ENCODE assay signal across 8 mouse cellular contexts in genomic region chr5:107725435-107726261, GRCm38 (mm10). TPM values are rescaled to one million over a fixed set of nuclear protein-coding genes. Genes with fewer than 3 reads are reported as not detected.
DNase-seq lines count a peak whose midpoint lies in the region; TF ChIP-seq lines count a peak whose summit lies in the region.

Gene Gfi1, minus strand, starts transcription at chr5:107726036.

- H3K27ac ChIP-seq in embryonic fibroblast, embryonic 13.5 days (ENCODE audit: insufficient read depth, low read length), result no peak within 1 kb of the TSS

- peaks cover 1% of the 10 kb centered on the region; the same call in 1 of the 2 replicates for H3K4me1 ChIP-seq in embryonic fibroblast, embryonic 13.5 days (ENCODE audit: control insufficient read depth, insufficient read depth, low read length)

- TF ChIP-seq POLR2A in embryonic fibroblast, embryonic 13.5 days (IDR thresholded peaks at IDR 0.05; ENCODE audit: low read depth, low read length), result no peak

- peak; percentile 28 for DNase-seq in ovary, postnatal 36 days (ENCODE audit: low spot score)
- DNase-seq in ovary, postnatal 14 days (ENCODE audit: low spot score), result no peak
- peak; percentile 87 for DNase-seq in induced T-regulatory cell, adult 2 months (ENCODE audit: low read depth)
- peak; percentile 16 for DNase-seq in lung, postnatal 14 days
- peak; percentile 29 for DNase-seq in spleen, adult 12 weeks (ENCODE audit: low spot score)
- DNase-seq in frontal cortex, postnatal 36 days (ENCODE audit: low spot score in 2 of 2), result no peak
- DNase-seq in cerebellum, adult 11-12 months, result no peak

- no peak for TF ChIP-seq CTCF in embryonic fibroblast, embryonic 13.5 days (IDR thresholded peaks at IDR 0.05; ENCODE audit: borderline replicate concordance, insufficient read depth, low read length)

- H3K4me3 ChIP-seq in embryonic fibroblast, embryonic 13.5 days (ENCODE audit: insufficient read depth, low read length), result peak within 1 kb of the TSS; percentile 18; the same call in 1 of the 2 replicates

RNA-seq across cellular contexts. Expression of gene Gfi1, which starts in this region (rescaled TPM):
- polyA plus RNA-seq in embryonic fibroblast, embryonic 13.5 days (2011; ENCODE audit: insufficient read length, low read depth, missing spikeins), result not detected in 2 replicates

Comparison
In these comparisons a context has a peak if more than half of its experiments do, and no peak if none do; other contexts are left out.
1. DNase-seq: peak in ovary, postnatal 36 days (single experiment), induced T-regulatory cell, adult 2 months (single experiment), lung, postnatal 14 days (single experiment) and spleen, adult 12 weeks (single experiment); none in ovary, postnatal 14 days (single experiment), frontal cortex, postnatal 36 days (0 of 2) and cerebellum, adult 11-12 months (single experiment).